Mouse (Mus musculus) heart, postnatal 25 days (tissue): ENCODE results near the gene Ptpra. TPM values are rescaled to one million over a fixed set of nuclear protein-coding genes. Genes with fewer than 3 reads are reported as not detected.
A peak's percentile ranks its signal among the peaks of the same experiment; 100 is the strongest.

Experiments
- DNase-seq: peaks from one replicate; pipeline ENCODE4 v3.0.0; 2022; ENCODE audit warnings: low spot score
- intact Hi-C: fragments of 180-260 bp; cut with DNase I; formaldehyde crosslinking; loops from one replicate; pipeline ENCODE4 v1.15.1; 2025
- total RNA-seq, 2 experiments: library from RNA; stranded (reverse); gene quantifications; 2 replicates each; pipeline ENCODE4 v1.2.3; 2021

Gene Ptpra
- 10 to 100 TPM; 47.4 to 51.4 TPM for total RNA-seq

DNA sequence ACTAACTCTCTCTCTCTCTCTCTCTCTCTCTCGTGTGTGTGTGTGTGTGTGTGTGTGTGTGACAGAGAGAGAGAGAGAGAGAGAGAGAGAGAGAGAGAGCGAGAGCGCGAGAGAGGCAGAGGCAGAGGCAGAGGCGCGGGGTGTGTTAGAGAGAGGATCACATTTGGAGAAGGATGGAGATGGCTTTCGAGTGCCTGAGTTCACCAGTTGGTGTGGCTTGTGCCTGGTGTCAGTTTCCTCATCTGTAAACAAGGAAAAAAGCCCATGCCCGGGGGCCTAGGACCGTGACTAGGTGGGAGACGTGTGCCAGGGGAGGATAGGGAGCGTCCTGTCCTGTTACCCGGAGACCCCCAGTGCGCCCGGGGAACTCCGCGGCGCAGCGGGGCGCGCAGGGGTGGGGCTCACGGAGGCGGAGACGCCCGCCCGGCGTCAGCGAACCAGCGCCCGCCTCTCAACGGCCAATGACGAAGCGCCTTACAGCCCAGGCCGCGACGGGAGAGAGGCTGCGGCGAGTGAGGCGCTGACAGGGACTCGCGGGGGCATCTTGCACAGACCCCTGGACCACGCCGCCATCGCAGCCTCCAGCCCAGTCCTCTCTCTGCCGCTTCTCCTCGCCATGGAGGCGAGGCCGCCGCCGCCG, at the start of gene Ptpra:
Ptpra (plus strand) TSS at position 485 of the 640 bp plus-strand sequence.
- intact Hi-C loops = loop anchor here (2.0 to 5.0 kb wide), 3 partner anchors 25 to 72 kb away; partner anchors contain the start of genes Pced1a and Vps16
- DNase-seq = peak; percentile 86

DNA sequence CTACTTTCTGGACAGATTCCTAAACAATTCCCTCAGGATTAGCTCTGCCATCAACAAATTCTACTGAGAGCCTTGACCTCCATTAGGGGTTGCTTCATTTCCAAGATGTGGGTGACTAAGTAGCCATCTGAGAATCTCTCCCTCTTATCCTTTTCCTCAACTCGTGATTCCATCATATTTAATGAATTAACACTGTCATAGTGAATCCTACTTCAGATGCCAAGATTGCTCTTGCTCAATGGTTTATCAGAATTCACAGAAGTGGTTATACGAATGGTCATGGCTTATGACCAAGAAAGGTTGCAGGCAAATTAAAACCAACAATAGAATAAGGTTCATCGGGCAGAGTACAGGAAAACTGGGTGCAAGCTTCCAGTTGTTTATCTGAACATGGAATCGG, 48.2 kb upstream of the Ptpra start:
- intact Hi-C loops = no loop called here
- DNase-seq = no peak

DNA sequence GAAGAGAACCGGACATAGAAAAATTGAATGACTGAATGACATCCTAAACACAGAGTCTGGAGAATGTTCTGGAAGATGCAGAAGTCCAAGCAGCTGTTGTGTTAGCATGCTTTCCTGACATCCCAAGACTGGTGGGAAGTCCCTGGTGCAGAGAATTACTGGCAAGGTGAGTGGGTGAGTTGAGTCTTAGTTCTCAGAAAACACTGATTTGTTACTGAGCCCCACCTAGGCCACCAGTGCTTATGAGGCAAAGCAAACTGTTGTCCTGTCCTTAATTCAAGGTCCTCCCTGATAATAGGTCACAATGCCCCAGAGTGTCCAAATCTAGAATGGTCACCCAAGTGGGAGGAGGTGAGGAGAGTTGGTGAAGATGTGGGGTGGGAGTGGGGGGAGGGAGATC, 45.1 kb upstream of the Ptpra start, which contains the start of the genes Gm28372 and 1700020A23Rik:
Gm28372 (plus strand) TSS at position 301 of the 400 bp plus-strand sequence.
1700020A23Rik (plus strand) TSS at position 321 of the 400 bp plus-strand sequence.
- no peak for DNase-seq
- intact Hi-C loops = no loop called here

DNA sequence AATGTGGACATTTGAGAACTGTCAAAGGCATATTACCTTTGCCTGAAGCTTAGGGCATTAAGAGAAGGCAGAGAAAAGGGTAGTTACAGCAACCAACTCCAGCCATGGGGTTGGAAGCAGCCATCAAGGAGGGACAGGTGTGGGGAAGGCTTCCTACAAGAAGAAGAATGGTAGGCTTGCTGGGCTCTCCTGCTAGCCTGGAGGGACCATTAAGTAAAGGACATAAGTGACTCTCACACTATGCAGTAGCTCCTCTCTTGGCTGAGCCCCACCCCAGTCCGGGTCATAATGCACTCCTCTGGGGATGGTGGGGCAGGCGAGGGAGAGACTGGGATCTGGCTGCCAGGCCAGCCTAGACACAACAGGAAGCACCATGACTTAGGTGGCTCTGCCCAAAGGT, 43.9 kb upstream of the Ptpra start, which contains the start of gene Tmem239:
Tmem239 (plus strand) TSS at position 301 of the 400 bp plus-strand sequence.
- intact Hi-C loops = no loop called here
- no peak for DNase-seq

DNA sequence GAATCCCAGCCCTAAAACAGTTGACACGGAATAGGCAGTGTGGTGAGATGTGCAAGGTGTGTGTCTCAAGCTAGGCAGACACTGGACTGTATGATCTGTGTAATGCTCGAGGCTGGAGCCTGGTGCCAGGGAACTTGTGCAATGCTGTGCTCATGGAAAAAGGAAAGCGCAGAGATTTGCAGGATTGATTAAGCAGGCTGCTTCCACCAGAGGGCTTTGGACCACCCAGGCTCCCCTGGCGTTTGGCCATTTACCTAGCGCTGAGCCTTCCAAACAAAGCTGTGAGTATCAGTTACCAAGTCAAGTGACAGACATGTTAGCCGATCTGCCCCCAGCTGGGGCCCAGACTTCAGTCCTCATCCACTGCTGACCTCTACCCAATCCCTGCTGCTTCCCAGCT, 41.9 kb upstream of the Ptpra start:
- intact Hi-C loops = no loop called here
- DNase-seq = no peak

DNA sequence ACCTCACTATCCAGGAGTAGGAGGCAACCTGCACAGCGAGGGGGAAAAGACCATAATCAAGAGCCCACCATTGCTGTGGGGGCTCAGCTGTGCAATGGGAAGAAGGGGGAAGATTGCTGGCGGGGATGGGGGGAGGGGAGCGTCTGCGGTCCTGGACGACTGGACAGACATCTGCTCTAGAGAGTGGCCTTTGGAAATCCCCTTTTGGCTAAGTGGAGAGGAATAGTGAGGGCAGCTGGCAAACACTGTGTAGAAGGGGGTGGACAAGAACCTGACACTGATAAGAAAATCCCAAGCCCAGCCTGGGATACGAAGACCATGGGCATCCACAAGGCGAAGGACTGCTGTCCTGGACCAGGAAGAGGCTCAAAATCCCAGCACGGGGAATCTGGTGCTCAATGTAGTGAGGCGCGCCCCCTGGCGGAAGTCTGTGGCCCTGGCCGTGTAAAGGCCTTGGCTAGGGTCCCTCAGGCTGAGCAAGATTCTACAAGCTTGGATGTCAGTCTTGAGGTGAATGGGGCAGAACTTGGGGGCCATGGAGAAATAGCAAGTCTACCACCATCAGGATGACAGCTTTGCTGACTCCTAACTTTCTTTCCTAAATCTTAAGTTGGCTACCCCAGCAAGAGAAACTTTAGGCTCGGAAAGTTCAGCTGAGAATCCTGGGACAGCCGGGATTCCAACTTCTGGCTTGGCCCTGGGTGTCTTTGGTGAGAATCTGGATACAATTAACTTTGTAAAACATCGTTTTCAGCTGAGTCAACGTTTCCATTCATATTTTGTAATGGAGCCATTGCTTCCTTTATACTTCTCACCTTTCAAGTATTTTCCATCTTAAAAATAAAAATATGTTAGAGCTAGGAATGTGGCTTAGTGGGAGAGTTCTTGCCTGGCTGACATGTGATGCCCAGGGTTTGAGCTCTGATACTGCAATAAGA, 38.3 kb upstream of the Ptpra start:
- peak; percentile 66 for DNase-seq
- intact Hi-C loops = loop anchor here (2.0 to 10.0 kb wide), 2 partner anchors 119 to 237 kb away; partner anchors contain the start of gene Snrpb

DNA sequence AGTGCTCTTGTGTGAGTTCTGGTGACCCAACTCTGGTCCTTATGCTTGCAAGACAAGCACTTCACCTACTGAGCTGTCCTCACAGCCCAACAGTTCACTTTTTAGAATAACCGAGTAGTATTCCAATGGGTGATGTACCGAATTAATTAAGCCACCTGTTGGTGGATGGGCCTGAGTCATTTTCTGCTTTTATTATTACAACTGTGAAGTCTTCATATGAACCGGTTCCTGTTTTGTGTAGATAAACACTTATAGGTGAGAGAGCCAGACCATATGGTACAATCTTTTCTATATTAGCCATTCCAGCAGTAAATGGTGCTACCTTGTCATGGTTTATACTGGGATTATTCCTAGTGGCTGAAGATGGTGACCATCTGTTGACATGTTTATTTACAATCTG, 37.3 kb upstream of the Ptpra start:
- intact Hi-C loops = loop anchor here (10.0 kb wide), 1 partner anchor 238 kb away; the partner anchor contains the start of gene Snrpb
- no peak for DNase-seq

DNA sequence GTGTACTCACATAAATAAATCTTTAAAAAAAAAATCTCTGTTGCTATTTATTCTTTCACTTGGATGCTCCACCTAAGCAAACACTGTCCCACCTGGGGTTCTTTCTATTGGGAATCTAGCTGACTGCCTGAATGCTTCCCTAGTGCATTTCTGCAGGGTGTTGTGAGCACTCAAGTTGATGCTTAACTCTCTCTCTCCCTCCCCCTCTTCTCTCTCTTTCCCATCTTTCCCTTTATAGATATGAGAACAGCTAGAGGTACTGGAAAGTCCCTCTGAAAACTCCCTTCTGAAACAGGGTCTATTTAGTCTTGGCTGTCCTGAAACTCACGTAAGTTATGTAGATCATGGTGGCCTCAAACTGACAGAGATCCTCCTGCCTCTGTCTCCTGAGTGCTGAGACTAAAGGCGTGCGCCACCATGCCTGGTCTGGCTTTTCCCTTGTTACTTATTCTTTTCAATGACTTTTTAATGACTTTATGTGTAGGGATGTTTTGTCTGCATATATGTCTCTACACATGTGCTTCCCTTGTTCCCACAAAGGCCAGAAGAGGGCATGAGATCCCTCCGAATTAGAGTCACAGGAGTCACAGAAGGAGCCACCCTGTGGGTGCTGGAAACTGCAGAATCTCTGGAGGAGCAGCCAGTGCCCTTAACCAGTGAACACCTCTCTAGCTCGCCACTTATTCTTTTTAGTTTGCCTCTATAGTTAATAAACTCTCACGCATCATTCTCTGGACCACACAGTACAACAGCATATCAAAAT, 35.8 kb upstream of the Ptpra start:
- intact Hi-C loops = loop anchor here (10.0 kb wide), 1 partner anchor 239 kb away; the partner anchor contains the start of gene Snrpb
- DNase-seq = no peak

DNA sequence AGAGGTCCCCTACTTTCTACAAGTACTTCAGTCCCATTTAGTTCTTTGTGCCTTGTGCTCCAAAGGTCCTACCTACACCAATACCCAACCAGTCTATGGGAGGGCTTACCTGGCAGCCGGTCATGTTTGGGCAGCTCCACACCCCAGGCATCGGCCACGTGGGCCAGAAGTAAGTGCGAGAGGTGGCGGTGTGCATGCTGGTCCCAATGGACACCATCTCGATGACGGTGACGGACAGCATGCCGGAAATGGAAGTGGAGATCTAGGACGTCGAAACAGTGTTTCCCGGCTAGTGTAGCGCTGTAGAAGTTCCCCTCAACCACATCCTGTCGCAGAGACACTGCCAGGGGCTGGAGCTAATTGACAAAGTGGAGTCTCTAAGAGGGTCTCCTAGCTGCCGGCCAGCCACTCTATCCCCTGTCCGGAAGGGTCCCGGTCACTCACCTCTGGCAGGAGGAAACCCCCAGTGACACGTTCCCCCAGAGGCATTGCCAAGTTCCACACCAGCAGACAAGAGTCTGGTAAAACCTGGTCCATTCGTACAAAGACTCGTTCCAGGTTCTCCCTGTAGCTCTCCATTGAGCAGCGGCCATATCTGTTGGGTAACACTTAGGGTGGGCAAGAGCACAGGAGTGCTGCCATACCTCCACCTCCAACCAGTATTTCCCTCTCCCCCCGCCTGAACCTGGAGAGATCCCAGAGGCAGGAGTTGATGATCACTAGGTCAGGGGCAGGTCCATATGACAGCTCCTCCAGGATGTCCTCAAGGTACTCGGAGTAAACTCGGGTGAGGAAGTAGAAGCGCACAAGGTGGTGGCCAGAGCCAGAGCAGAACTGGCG, 28.1 kb upstream of the Ptpra start:
- intact Hi-C loops = loop anchor here (10.0 kb wide), 1 partner anchor 243 kb away; the partner anchor contains the start of genes Ddrgk1 and Itpa

DNA sequence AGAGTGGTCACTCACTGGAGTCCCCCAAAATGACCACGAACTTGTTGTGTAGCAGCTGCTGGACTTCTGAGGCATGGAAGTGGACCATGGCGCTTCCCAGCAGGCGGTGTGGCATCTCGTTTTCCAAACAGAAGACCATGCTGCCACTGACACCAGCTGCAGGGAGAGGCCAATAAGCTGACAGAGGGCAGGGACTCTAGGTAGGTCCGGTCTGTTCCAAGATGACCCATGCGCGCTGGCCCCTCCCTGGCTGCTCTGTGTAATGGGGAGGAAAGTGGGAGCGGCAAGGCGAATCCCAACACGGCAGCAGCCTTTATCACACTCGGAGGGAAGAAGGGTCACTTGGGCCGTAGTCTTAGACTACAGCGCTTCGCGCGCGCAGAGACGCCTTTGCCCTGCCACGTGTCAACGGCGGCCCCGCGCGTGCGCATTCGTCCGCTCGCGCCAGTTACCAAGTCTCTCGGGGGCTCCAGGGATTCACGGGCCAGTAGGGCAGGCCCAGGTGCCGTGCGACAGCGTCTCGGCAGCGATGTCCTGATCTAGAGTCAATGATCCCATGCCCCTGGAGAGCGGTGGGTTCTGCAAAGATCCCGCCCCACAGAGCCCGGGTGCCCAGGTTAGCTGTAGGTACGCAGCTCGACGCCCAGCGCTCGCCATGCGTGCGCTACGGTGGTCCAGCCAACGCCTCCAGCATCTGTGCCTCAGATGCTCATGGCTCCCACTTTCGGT, 26.5 kb upstream of the Ptpra start:
- intact Hi-C loops = loop anchor here (2.0 to 10.0 kb wide), 2 partner anchors 27 to 241 kb away; partner anchors contain the start of genes Ddrgk1, Itpa and Ptpra
- peak; percentile 53 for DNase-seq

More for the DNA sequence above, 28.1 kb upstream of the Ptpra start:
- no peak for DNase-seq

DNA sequence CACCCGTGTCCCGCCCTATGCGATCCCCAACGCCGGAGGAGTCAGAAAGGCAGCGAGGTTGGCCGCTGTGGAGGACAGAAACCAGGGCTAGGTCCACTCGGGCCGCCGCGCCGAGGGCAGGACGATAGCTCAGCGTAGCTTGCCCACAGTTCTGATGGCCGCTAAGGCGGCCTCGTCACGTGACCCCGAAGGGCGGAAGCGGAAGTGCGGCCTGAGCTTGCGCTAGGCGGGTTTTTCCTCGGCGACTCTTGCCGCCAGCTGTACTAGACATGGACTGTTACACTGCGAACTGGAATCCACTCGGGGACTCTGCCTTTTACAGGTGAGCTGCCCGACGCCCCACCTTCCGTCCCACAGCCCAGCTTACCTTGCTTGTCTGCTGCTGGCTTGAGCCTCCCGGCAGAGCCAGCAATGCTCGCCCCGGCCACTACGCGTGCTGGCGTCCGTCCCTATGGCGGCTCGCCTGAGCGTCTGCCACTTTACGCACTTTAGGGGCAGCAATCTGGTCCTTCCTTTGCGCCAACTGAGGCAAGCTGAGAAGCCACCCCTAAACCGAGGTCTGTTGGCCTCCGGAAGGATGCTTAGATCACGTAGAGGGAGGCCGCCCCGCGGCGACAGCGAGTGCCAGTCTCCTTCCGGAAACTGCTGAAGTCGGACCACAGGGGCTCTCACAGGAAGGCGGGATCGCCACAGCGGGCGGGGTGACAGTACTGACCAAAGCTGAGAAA, 25.8 kb upstream of the Ptpra start, which contains the start of the genes Vps16 and Pced1a:
Vps16 (plus strand) TSS at position 214 of the 728 bp plus-strand sequence.
Pced1a (minus strand) TSS at position 576 of the 728 bp plus-strand sequence.
- peak; percentile 84 for DNase-seq

DNA sequence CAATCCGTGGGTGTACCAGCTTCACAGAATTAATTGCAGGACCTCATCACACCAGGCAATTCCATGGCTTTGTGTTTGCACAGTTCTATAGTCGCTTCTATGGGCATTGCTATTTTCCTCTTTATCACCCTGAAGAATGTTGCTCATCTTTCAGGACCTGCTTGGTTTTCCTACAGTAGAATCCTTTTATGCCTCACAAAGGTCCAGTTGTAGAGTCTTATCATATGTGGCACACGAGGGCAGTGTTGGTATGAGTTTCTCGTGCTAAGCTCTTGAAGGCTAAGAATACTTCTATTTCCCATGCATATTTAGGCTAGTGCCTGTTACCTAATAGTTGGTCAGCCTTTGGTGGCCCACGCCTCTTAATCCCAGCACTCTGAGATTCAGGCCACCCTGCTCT, 25.0 kb upstream of the Ptpra start:
- intact Hi-C loops = loop anchor here (2.0 to 10.0 kb wide), 2 partner anchors 26 to 240 kb away; partner anchors contain the start of genes Ddrgk1, Itpa and Ptpra
- DNase-seq = no peak

More for the DNA sequence above, 25.8 kb upstream of the Ptpra start, which contains the start of the genes Vps16 and Pced1a:
- intact Hi-C loops = loop anchor here (2.0 to 10.0 kb wide), 2 partner anchors 27 to 241 kb away; partner anchors contain the start of genes Ddrgk1, Itpa and Ptpra

DNA sequence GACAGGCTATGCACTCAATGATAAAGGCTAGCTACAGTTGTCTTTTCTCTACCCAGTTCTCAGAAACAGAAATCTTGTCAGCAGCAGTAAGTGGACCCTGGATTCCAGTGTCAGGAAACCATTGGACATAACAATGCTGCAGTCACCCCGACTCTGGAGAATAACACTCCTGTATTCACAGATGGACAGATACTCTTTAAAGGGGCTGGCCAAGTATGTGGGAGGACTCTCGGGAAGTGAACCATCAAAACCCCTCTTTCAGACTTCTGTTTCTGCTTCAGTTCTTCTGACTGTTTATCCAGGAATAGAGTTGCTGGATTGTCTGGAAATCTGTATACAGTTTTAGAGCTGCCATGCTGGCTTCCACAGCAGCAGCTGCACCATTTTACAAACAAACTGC, 20.2 kb upstream of the Ptpra start:
- intact Hi-C loops = loop anchor here (10.0 kb wide), 1 partner anchor 235 kb away; the partner anchor contains the start of genes Ddrgk1 and Itpa
- DNase-seq = no peak

DNA sequence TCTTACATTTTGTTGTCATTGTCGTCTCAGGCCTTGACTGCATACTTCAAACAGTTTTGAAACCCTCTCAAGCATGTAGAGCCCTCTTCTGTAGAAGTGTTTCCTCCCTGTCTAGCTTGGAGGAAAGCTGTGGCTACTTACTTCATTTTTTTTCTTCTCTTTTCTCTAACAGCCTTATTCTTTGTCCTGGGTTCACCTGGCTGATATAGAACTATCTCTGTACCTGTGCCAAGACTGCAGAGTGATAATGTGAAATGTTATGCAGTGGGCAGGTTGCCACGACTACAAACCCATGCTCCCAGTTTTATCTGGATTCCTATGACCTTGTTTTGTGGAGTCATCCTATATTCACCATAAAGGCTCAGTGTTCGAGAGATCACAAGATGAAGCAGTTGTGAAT, 19.6 kb upstream of the Ptpra start:
- intact Hi-C loops = no loop called here
- no peak for DNase-seq

DNA sequence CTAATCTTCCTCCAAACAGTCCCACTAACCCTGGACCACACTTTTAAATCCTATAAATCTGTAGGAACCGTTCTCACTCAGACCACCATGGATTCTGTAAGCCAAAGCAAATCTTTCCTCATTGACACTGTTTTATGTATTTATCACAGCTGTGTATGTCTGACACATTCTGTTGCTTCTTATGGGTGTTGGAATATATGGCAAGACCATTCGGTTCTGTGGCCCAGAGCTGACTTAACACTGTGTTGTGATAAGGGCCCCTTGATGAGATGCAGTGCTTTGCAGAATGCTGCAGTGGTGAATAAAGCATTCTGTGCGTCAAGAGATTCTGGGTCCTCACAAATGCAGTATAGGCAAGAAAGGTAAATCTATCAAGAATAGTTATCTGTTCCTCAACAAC, 17.9 kb upstream of the Ptpra start:
- intact Hi-C loops = no loop called here
- no peak for DNase-seq

DNA sequence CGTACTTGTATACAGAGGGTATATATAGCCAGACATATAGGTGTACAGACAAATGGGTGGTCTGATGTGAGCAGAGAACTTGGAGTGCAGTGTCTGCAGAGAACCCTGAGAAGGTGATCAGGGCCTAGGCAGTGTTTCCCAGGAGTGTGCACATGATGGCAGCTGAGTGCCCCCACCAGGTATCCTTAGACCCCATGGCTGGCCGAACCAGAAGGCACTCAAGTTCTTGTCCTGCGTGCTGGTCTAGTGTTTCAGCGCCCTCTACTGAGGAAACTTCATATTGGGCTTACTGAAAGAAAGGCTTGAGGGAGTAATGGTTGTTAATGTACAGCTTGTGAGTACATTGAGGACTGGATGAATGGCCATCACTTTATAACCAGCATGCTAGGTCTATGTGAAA, 16.9 kb upstream of the Ptpra start:
- intact Hi-C loops = no loop called here
- no peak for DNase-seq

DNA sequence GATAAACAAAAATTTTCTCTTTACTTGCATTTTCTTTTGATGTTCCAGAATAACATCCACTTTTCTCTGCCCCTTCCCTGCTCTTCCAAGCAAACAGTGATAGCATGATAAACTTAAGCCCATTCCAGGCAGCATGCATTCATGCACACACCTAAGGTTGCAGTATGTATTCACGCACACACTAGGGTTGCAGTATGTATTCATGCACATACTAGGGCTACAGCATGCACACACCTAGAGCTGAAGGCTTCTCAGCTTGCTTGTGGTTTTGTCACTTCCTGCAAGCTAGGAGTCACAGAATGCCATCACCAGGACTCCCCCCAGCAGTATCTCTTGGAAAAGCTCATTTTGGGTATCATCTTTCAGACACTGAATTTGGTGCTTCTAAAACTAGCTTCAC, 13.3 kb upstream of the Ptpra start:
- intact Hi-C loops = no loop called here
- no peak for DNase-seq
